Mouse (Mus musculus) liver, embryonic 12.5 days (tissue): Measurements from ENCODE around the gene Prss32. TPM values are rescaled to one million over a fixed set of nuclear protein-coding genes. Genes with fewer than 3 reads are reported as not detected.

Source experiments
- microRNA-seq: library from miRNA; unstranded; fragments of <30 nt; microRNA quantifications from one replicate; pipeline ENCODE4, GENCODE M21; 2017
- polyA plus RNA-seq: library from polyadenylated mRNA; unstranded; fragments of >200 nt; fragmentation: Nextera tagmentation; extraction: Ambion mirVana; gene quantifications from 2 replicates; pipeline ENCODE4 v1.2.1, GENCODE M21; 2016

The Prss32 gene
- polyA plus RNA-seq, 1 experiment from 2014 or later, result not detected

Small RNA genes within 50 kb of the gene (microRNA-seq; reads per million reads assigned to microRNA genes)
- 2.8 reads per million for gene Mir5125

Other genes with a start within 250 kb of the Prss32 start
- gene Zfp13, start 244.4 kb upstream of the Prss32 start, polyA plus RNA-seq, result 2.8 and 2.9 TPM in 2 replicates
- gene Zscan10, start 243.0 kb upstream of the Prss32 start, polyA plus RNA-seq, result not detected in 2 replicates
- gene Mmp25, start 198.6 kb upstream of the Prss32 start, polyA plus RNA-seq, result 0.20 and 0.28 TPM in 2 replicates
- gene Bicdl2, start 183.3 kb upstream of the Prss32 start, polyA plus RNA-seq, result not detected in 2 replicates
- 23.6 and 25.5 TPM in 2 replicates for gene Hcfc1r1, start 170.3 kb upstream of the Prss32 start, polyA plus RNA-seq
- 31.4 and 36.1 TPM in 2 replicates for gene Thoc6, start 170.0 kb upstream of the Prss32 start, polyA plus RNA-seq
- 7.1 and 7.8 TPM in 2 replicates for gene Tnfrsf12a, start 166.4 kb upstream of the Prss32 start, polyA plus RNA-seq
- gene Cldn6, start 164.6 kb upstream of the Prss32 start, polyA plus RNA-seq, result 0.78 and 2.3 TPM in 2 replicates
- gene Cldn9, start 159.8 kb upstream of the Prss32 start, polyA plus RNA-seq, result 0.08 and 0.11 TPM in 2 replicates
- 0.05 and 0.10 TPM in 2 replicates for gene 1520401A03Rik, start 121.1 kb upstream of the Prss32 start, polyA plus RNA-seq
- 41.1 and 42.1 TPM in 2 replicates for gene Pkmyt1, start 117.5 kb upstream of the Prss32 start, polyA plus RNA-seq
- gene Paqr4, start 103.0 kb upstream of the Prss32 start, polyA plus RNA-seq, result 7.4 and 8.4 TPM in 2 replicates
- 0.17 and 0.55 TPM in 2 replicates for gene Kremen2, start 98.0 kb upstream of the Prss32 start, polyA plus RNA-seq
- gene Flywch1, start 72.3 kb upstream of the Prss32 start, polyA plus RNA-seq, result 22.4 and 22.6 TPM in 2 replicates
- gene Flywch2, start 57.8 kb upstream of the Prss32 start, polyA plus RNA-seq, result 2.9 and 3.6 TPM in 2 replicates
- gene Srrm2, start 53.3 kb upstream of the Prss32 start, polyA plus RNA-seq, result 334 and 339 TPM in 2 replicates
- gene Elob, start 14.7 kb upstream of the Prss32 start, polyA plus RNA-seq, result 588 and 602 TPM in 2 replicates
- not detected in 2 replicates for gene Prss33, start 7.8 kb upstream of the Prss32 start, polyA plus RNA-seq
- 0.32 and 0.45 TPM in 2 replicates for gene Prss41, start 317 bp downstream of the Prss32 start, polyA plus RNA-seq
- gene Prss21, start 24.2 kb downstream of the Prss32 start, polyA plus RNA-seq, result not detected in 2 replicates
- not detected in 2 replicates for gene Dcpp1, start 37.0 kb downstream of the Prss32 start, polyA plus RNA-seq
- gene Dcpp2, start 37.0 kb downstream of the Prss32 start, polyA plus RNA-seq, result not detected in 2 replicates
- gene Dcpp3, start 73.6 kb downstream of the Prss32 start, polyA plus RNA-seq, result not detected in 2 replicates
- not detected in 2 replicates for gene Sbp, start 97.8 kb downstream of the Prss32 start, polyA plus RNA-seq
- not detected in 2 replicates for gene Sbpl, start 111.4 kb downstream of the Prss32 start, polyA plus RNA-seq
- not detected in 2 replicates for gene Prss30, start 136.7 kb downstream of the Prss32 start, polyA plus RNA-seq
- not detected in 2 replicates for gene Prss22, start 154.2 kb downstream of the Prss32 start, polyA plus RNA-seq
- gene Prss27, start 194.3 kb downstream of the Prss32 start, polyA plus RNA-seq, result not detected in 2 replicates
- 27.7 and 29.1 TPM in 2 replicates for gene Kctd5, start 229.6 kb downstream of the Prss32 start, polyA plus RNA-seq